Mouse (Mus musculus) liver, adult 2 months (tissue): ENCODE measurements at regions not wholly inside any gene's neighbourhood (a gene's known extent, or its start where the extent isn't known, plus 50 kb on each side); places are given as distances from the start of the nearest gene placed in this dataset.

Source experiments
- DNase-seq: peaks from one replicate; pipeline ENCODE4 v3.0.0-alpha.2; 2011; ENCODE audit warnings: low read depth, low spot score; ENCODE audit errors: extremely low read depth
- H3K27ac ChIP-seq: fragments of 200-500 bp; replicated peaks from 2 replicates; pipeline ENCODE4 v1.5.1; 2012; ENCODE audit warnings: low read depth, mild to moderate bottlenecking, control low read depth, inconsistent platforms, low read length; ENCODE audit not compliant: insufficient read depth
- H3K27me3 ChIP-seq: fragments of 200-500 bp; 2 replicates; pipeline ENCODE4 v1.6.1; 2012; ENCODE audit warnings: mild to moderate bottlenecking, moderate library complexity, low read length, inconsistent platforms; ENCODE audit not compliant: control insufficient read depth, insufficient read depth
- H3K36me3 ChIP-seq: fragments of 200-500 bp; 2 replicates; pipeline ENCODE4 v1.6.1; 2012; ENCODE audit warnings: low read length, inconsistent platforms; ENCODE audit not compliant: control insufficient read depth, insufficient read depth
- H3K4me1 ChIP-seq: fragments of 200-500 bp; 2 replicates; pipeline ENCODE4 v1.6.1; 2011; ENCODE audit warnings: low read length; ENCODE audit not compliant: control insufficient read depth, insufficient read depth
- H3K4me3 ChIP-seq: fragments of 200-500 bp; 2 replicates; pipeline ENCODE4 v1.5.1; 2011; ENCODE audit warnings: low read depth, mild to moderate bottlenecking, control low read depth, low read length, moderate library complexity; ENCODE audit not compliant: insufficient read depth
- H3K79me2 ChIP-seq: fragments of 200-500 bp; 2 replicates; pipeline ENCODE4 v1.6.1; 2012; ENCODE audit warnings: inconsistent platforms, mild to moderate bottlenecking, low read length, moderate library complexity; ENCODE audit not compliant: control insufficient read depth, insufficient read depth
- H3K9ac ChIP-seq: fragments of 200-500 bp; 2 replicates; pipeline ENCODE4 v1.6.1; 2012; ENCODE audit warnings: low read depth, mild to moderate bottlenecking, control low read depth, inconsistent platforms, low read length
- CTCF ChIP-seq: fragments of 200-500 bp; IDR thresholded peaks from 2 replicates; pipeline ENCODE4 v1.5.1; 2011; ENCODE audit warnings: low read depth, low read length, control low read depth
- POLR2A ChIP-seq: fragments of 200-500 bp; IDR thresholded peaks from 2 replicates; pipeline ENCODE4 v1.6.1; 2011; ENCODE audit warnings: low read length, control low read depth; ENCODE audit not compliant: insufficient read depth; ENCODE audit errors: extremely low read depth
- WGBS: fragments of 180-500 bp; shearing (Covaris S2); methylation state at CpG from one replicate; pipeline ENCODE4 v1.1.7; 2018; 5-methylcytosine and 5-hydroxymethylcytosine counted together

DNA sequence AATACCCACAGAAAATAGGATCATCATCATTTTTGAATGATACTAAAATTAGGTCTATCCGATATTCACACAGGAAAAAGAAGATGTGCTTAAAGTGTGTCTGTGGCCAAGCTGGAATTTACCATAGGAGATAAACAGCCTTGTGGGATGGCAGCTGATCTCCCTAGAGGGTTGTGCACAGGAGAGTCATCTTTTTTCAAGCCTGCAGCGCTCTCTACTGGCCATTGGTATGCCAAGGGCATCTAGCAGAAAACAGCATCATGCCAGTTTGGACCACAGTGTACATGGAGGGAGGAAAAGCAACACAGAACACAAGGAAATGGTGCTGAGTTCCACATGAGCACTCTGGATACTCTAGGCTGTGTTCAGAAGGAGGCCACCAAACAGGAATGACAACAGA is 74.1 kb upstream of the Diaph3 start:
- WGBS: 28% methylated on average over 2 of the region's 2 CpGs
- H3K79me2 ChIP-seq: no peaks in the 10 kb centered on the region
- TF ChIP-seq CTCF: peak; percentile 55
- TF ChIP-seq POLR2A: no peak
- H3K27ac ChIP-seq: no peak overlapping the region
- no peak overlapping the region for H3K9ac ChIP-seq
- H3K36me3 ChIP-seq: no peaks in the 10 kb centered on the region
- no peaks in the 10 kb centered on the region for H3K4me1 ChIP-seq
- no peak overlapping the region for H3K4me3 ChIP-seq
- DNase-seq: peak; percentile 28
- no peaks in the 10 kb centered on the region for H3K27me3 ChIP-seq

DNA sequence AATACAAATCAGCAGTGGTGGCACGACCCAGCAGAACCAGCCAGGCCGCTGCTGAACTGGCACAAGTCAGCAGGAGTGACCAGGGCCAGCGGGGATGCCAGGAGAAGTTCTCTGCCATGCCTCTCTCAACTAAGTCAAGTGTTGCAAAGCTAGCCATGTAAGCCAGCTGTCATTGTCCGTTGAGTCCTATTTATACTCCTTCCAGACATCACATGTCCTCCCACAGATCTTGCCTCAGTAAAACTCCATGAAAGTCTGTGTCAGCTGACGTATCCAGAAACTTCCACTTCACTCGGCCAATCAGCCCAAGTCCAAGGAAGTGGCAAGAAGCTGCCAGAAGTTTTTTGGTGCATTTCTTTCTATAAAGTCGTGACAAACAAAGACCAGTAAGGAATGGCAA is 76.0 kb upstream of the Diaph3 start:
- DNase-seq: no peak
- no peaks in the 10 kb centered on the region for H3K27me3 ChIP-seq
- H3K9ac ChIP-seq: no peak overlapping the region
- TF ChIP-seq POLR2A (no peak), CTCF (no peak)
- WGBS: 70% methylated on average over 7 of the region's 7 CpGs
- no peaks in the 10 kb centered on the region for H3K36me3 ChIP-seq
- H3K4me3 ChIP-seq: no peak overlapping the region
- no peaks in the 10 kb centered on the region for H3K4me1 ChIP-seq
- no peak overlapping the region for H3K27ac ChIP-seq
- no peaks in the 10 kb centered on the region for H3K79me2 ChIP-seq

DNA sequence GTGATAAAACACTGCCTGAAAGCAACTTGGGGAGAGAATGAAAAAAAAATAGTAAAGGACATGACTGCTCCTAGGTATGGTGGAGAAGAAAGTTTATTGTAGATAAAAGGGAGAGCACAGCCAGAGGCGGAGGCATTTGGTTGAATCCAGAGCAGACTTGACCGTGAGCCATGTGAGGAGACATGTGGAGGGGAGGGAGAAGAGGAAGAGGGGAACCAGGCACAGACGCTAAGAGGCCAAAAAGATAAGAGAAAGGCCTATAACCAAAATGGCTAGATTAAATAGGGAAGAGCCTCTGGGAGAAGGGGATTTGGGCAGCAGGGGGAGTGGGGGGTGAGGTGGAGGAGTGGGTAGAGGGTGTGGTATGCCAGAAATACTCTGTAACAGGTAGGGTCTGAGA is 78.9 kb upstream of the Diaph3 start:
- Histone ChIP-seq H3K9ac (no peak overlapping the region), H3K27ac (no peak overlapping the region), H3K36me3 (no peaks in the 10 kb centered on the region), H3K4me1 (no peaks in the 10 kb centered on the region), H3K79me2 (no peaks in the 10 kb centered on the region), H3K4me3 (no peak overlapping the region), H3K27me3 (no peaks in the 10 kb centered on the region)
- WGBS: 79% methylated on average over 3 of the region's 3 CpGs
- TF ChIP-seq CTCF: no peak
- no peak for TF ChIP-seq POLR2A
- DNase-seq: no peak

DNA sequence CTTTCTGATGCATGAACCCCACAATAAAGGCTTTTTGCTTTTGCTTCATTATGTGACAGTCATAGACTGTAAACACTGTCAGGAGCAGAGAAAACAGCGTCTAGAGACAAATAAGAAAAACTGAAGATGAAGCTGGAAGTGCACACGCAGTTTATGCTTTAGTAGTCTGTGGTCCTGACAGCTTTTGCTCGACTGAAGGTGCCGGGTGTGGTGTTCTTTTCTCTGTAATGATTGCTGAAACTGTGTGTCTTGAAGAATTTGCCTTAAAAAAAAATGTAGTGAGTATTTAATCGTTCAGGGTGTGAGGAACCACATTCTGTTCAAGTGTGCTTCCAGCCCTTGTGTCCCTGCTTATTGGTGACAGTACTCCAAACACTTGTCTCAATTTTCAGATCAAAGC is 83.8 kb upstream of the Diaph3 start:
- 81% methylated on average over 5 of the region's 5 CpGs for WGBS
- no peaks in the 10 kb centered on the region for H3K4me1 ChIP-seq

DNA sequence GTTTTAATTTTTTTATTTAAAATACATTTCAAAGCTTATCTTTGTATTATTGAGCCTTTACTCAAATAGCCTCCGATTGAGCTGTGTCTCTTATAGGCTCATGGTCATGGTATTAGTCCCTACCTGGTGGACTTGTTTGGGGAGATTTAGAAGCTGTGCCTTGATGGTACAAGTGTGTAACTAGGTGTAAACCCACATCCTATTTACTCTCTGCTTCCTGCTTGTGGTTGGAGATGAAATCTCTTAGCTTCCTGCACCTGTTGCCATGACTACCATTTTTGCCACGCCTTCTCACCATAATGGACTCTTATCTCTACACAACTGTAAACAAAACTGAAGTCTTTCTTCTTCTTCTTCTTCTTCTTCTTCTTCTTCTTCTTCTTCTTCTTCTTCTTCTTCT is 108.2 kb upstream of the Diaph3 start:
- H3K4me3 ChIP-seq: no peak overlapping the region
- DNase-seq: no peak
- H3K4me1 ChIP-seq: no peaks in the 10 kb centered on the region
- no peak overlapping the region for H3K27ac ChIP-seq
- 78% methylated on average over 2 of the region's 2 CpGs for WGBS
- TF ChIP-seq POLR2A: no peak
- TF ChIP-seq CTCF: no peak
- H3K27me3 ChIP-seq: no peaks in the 10 kb centered on the region
- H3K9ac ChIP-seq: no peak overlapping the region
- no peaks in the 10 kb centered on the region for H3K36me3 ChIP-seq
- H3K79me2 ChIP-seq: no peaks in the 10 kb centered on the region

More for the DNA sequence above, 83.8 kb upstream of the Diaph3 start:
- TF ChIP-seq CTCF (no peak), POLR2A (no peak)
- Histone ChIP-seq H3K9ac (no peak overlapping the region), H3K36me3 (no peaks in the 10 kb centered on the region), H3K79me2 (no peaks in the 10 kb centered on the region), H3K4me3 (no peak overlapping the region), H3K27ac (no peak overlapping the region), H3K27me3 (no peaks in the 10 kb centered on the region)
- DNase-seq: no peak

DNA sequence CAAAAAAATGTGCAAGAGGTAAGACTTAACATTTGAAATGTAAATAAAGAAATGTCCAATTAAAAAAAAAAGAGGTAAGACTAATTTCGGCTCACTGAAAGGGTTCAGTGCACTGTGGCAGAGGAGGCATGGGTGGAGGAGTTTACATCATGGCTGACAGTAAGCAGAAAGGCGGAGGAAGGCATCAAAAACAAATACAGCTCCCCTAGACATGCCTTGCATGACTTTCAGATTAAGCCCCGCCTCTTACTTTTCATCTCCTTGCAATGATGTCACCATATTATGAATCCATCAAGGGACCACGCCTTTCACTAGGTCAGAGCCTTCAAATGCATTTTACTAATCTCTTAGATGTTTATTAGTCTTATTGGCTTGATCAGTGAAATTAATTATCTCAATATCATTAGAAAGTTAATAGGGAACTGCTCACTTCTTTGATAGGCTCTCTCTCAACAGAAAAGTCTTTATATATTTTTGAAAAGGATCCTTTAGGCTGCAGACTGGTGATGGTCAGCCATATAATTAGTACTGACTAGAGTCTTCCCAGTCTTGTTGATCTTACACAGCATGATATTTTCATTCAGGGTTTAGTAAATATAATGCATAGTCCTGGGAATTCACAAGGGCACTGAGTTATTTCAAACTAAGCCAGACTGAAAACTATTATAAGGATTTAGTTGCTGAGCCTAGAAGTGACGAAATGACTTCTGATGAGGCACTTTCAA is 114.6 kb upstream of the Diaph3 start:
- H3K36me3 ChIP-seq: no peaks in the 10 kb centered on the region
- H3K9ac ChIP-seq: no peak overlapping the region
- no peak overlapping the region for H3K27ac ChIP-seq
- TF ChIP-seq POLR2A (no peak), CTCF (no peak)
- H3K4me3 ChIP-seq: no peak overlapping the region
- no peaks in the 10 kb centered on the region for H3K79me2 ChIP-seq
- no peaks in the 10 kb centered on the region for H3K4me1 ChIP-seq
- H3K27me3 ChIP-seq: no peaks in the 10 kb centered on the region
- WGBS: 76% methylated on average over 5 of the region's 5 CpGs
- DNase-seq: no peak
